Mouse (Mus musculus): ENCODE results near the gene Smim12. TPM values are rescaled to one million over a fixed set of nuclear protein-coding genes. Genes with fewer than 3 reads are reported as not detected.
A peak's percentile ranks its signal among the peaks of the same experiment; 100 is the strongest.

Gene Smim12
- total RNA-seq, 2 experiments from 2014 or later: 36.9 to 40.2 TPM

- no peak for DNase-seq (ENCODE audit: low spot score in 2 of 2)
Observed at GRCm38 (mm10) chr4:127233416-127234125, 10.0 kb upstream of the Smim12 start.

GRCm38 (mm10) chr4:127235742-127236487, 7.7 kb upstream of the Smim12 start:
- DNase-seq (ENCODE audit: low spot score in 2 of 2): peak; percentile 48 to 74

- no peak for DNase-seq (ENCODE audit: low spot score in 2 of 2)
Observed at GRCm38 (mm10) chr4:127236631-127237030, 7.0 kb upstream of the Smim12 start.

- no peak for DNase-seq (ENCODE audit: low spot score in 2 of 2)
Observed at GRCm38 (mm10) chr4:127237271-127237670, 6.3 kb upstream of the Smim12 start.

GRCm38 (mm10) chr4:127242696-127243095, 888 bp upstream of the Smim12 start:
- DNase-seq (ENCODE audit: low spot score in 2 of 2): no peak

- DNase-seq (ENCODE audit: low spot score in 2 of 2): no peak
Observed at GRCm38 (mm10) chr4:127243953-127244352, 369 bp downstream of the Smim12 start.

GRCm38 (mm10) chr4:127249701-127250349, 6.2 kb downstream of the Smim12 start:
- DNase-seq (ENCODE audit: low spot score in 2 of 2): peak; percentile 92

- peak in 1 of 2 experiments; percentile 50 for DNase-seq (ENCODE audit: low spot score in 2 of 2)
Observed at GRCm38 (mm10) chr4:127251963-127252585, 8.5 kb downstream of the Smim12 start.

- no peak for DNase-seq (ENCODE audit: low spot score in 2 of 2)
Observed at GRCm38 (mm10) chr4:127256739-127257138, 13.2 kb downstream of the Smim12 start.

- no peak for DNase-seq (ENCODE audit: low spot score in 2 of 2)
Observed at GRCm38 (mm10) chr4:127258186-127258897, 14.8 kb downstream of the Smim12 start.

- DNase-seq (ENCODE audit: low spot score in 2 of 2): no peak
Observed at GRCm38 (mm10) chr4:127261601-127262000, 18.0 kb downstream of the Smim12 start.

GRCm38 (mm10) chr4:127263438-127264182, 20.0 kb downstream of the Smim12 start:
- DNase-seq (ENCODE audit: low spot score in 2 of 2): no peak

- DNase-seq (ENCODE audit: low spot score in 2 of 2): no peak
Observed at GRCm38 (mm10) chr4:127264183-127264554, 20.6 kb downstream of the Smim12 start.

GRCm38 (mm10) chr4:127278451-127279001, 34.9 kb downstream of the Smim12 start:
- no peak for DNase-seq (ENCODE audit: low spot score in 2 of 2)

GRCm38 (mm10) chr4:127279241-127279640, 35.7 kb downstream of the Smim12 start:
- no peak for DNase-seq (ENCODE audit: low spot score in 2 of 2)

GRCm38 (mm10) chr4:127286907-127287306, 43.3 kb downstream of the Smim12 start:
- no peak for DNase-seq (ENCODE audit: low spot score in 2 of 2)

GRCm38 (mm10) chr4:127289039-127289548, 45.5 kb downstream of the Smim12 start:
- no peak for DNase-seq (ENCODE audit: low spot score in 2 of 2)

GRCm38 (mm10) chr4:127292631-127293030, 49.0 kb downstream of the Smim12 start:
- no peak for DNase-seq (ENCODE audit: low spot score in 2 of 2)

All from adrenal gland, postnatal 4 days (tissue).